ENCODE assay signal across 7 mouse cellular contexts in genomic region chr11:70233016-70233415, GRCm38 (mm10). TPM values are rescaled to one million over a fixed set of nuclear protein-coding genes. Genes with fewer than 3 reads are reported as not detected.
DNase-seq lines count a peak whose midpoint lies in the region; ATAC-seq and TF ChIP-seq lines count a peak whose summit lies in the region.

No protein-coding gene starts in this region.

- no peak for TF ChIP-seq EP300 in stomach, postnatal 0 days (optimal IDR thresholded peaks at IDR 0.05)

- H3K27ac ChIP-seq in neural tube, embryonic 11.5 days (ENCODE audit: low read depth, low read length) = no peak overlapping the region
- no peak overlapping the region for H3K27ac ChIP-seq in forebrain, embryonic 12.5 days
- H3K27ac ChIP-seq in limb, embryonic 11.5 days (replicated peaks; ENCODE audit: low read depth, low read length) = no peak overlapping the region; the same call in 1 of the 2 replicates
- H3K27ac ChIP-seq in stomach, postnatal 0 days (replicated peaks) = 0 out of 2 replicates have a peak overlapping the region, but pooled peaks have one; percentile 41

- no peak for TF ChIP-seq CTCF in stomach, postnatal 0 days (IDR thresholded peaks at IDR 0.05; ENCODE audit: low read depth)

- H3K36me3 ChIP-seq in neural tube, embryonic 11.5 days (ENCODE audit: control insufficient read depth, insufficient read depth, low read length) = 0 out of 2 replicates have a peak, but pooled peaks cover 4% of the 10 kb centered on the region
- H3K36me3 ChIP-seq in forebrain, embryonic 12.5 days (replicated peaks) = peaks cover 20% of the 10 kb centered on the region
- peaks cover 7% of the 10 kb centered on the region; the same call in 1 of the 2 replicates for H3K36me3 ChIP-seq in limb, embryonic 11.5 days (ENCODE audit: control insufficient read depth, insufficient read depth, low read length)
- H3K36me3 ChIP-seq in stomach, postnatal 0 days (ENCODE audit: control insufficient read depth, insufficient read depth, low read length) = no peaks in the 10 kb centered on the region

- H3K4me3 ChIP-seq in neural tube, embryonic 11.5 days (ENCODE audit: low read depth, low read length) = no peak overlapping the region; the same call in 1 of the 2 replicates
- no peak overlapping the region for H3K4me3 ChIP-seq in forebrain, embryonic 12.5 days (replicated peaks)
- H3K4me3 ChIP-seq in limb, embryonic 11.5 days (ENCODE audit: low read depth, low read length) = peak overlapping the region; percentile 28; the same call in 1 of the 2 replicates
- H3K4me3 ChIP-seq in stomach, postnatal 0 days (ENCODE audit: low read depth, low read length) = peak overlapping the region; percentile 41; the same call in 1 of the 2 replicates

- peak overlapping the region; percentile 47 for H3K9ac ChIP-seq in neural tube, embryonic 11.5 days (ENCODE audit: low read length)
- peak overlapping the region; percentile 59 for H3K9ac ChIP-seq in forebrain, embryonic 12.5 days
- H3K9ac ChIP-seq in limb, embryonic 11.5 days (ENCODE audit: low read length) = peak overlapping the region; percentile 67
- H3K9ac ChIP-seq in stomach, postnatal 0 days (ENCODE audit: low read length) = peak overlapping the region; percentile 59

- peaks cover 23% of the 10 kb centered on the region for H3K27me3 ChIP-seq in neural tube, embryonic 11.5 days (ENCODE audit: control insufficient read depth, insufficient read depth, low read length)
- H3K27me3 ChIP-seq in forebrain, embryonic 12.5 days = peaks cover 36% of the 10 kb centered on the region
- H3K27me3 ChIP-seq in limb, embryonic 11.5 days (ENCODE audit: control insufficient read depth, insufficient read depth, low read length) = peaks cover 23% of the 10 kb centered on the region
- H3K27me3 ChIP-seq in stomach, postnatal 0 days (ENCODE audit: control insufficient read depth, insufficient read depth, low read length) = no peaks in the 10 kb centered on the region; the same call in 1 of the 2 replicates

- H3K9me3 ChIP-seq in neural tube, embryonic 11.5 days (ENCODE audit: control insufficient read depth, low read length) = no peaks in the 10 kb centered on the region
- H3K9me3 ChIP-seq in forebrain, embryonic 12.5 days = no peaks in the 10 kb centered on the region
- no peaks in the 10 kb centered on the region for H3K9me3 ChIP-seq in limb, embryonic 11.5 days (ENCODE audit: control insufficient read depth, low read length)
- H3K9me3 ChIP-seq in stomach, postnatal 0 days (ENCODE audit: control insufficient read depth, low read length) = no peaks in the 10 kb centered on the region

- peaks cover 7% of the 10 kb centered on the region for H3K4me1 ChIP-seq in neural tube, embryonic 11.5 days (ENCODE audit: control insufficient read depth, insufficient read depth, low read length)
- H3K4me1 ChIP-seq in forebrain, embryonic 12.5 days = peaks cover 47% of the 10 kb centered on the region
- H3K4me1 ChIP-seq in limb, embryonic 11.5 days (ENCODE audit: control insufficient read depth, insufficient read depth, low read length) = peaks cover 23% of the 10 kb centered on the region
- H3K4me1 ChIP-seq in stomach, postnatal 0 days (replicated peaks; ENCODE audit: control insufficient read depth, insufficient read depth) = no peaks in the 10 kb centered on the region

- H3K4me2 ChIP-seq in neural tube, embryonic 11.5 days (ENCODE audit: low read depth) = peak overlapping the region; percentile 40
- H3K4me2 ChIP-seq in forebrain, embryonic 12.5 days = peak overlapping the region; percentile 55
- peak overlapping the region; percentile 61 for H3K4me2 ChIP-seq in limb, embryonic 11.5 days (ENCODE audit: low read depth, severe bottlenecking)
- peak overlapping the region; percentile 55 for H3K4me2 ChIP-seq in stomach, postnatal 0 days (replicated peaks; ENCODE audit: low read depth)

- ATAC-seq in neural tube, embryonic 11.5 days (ENCODE audit: insufficient read depth, low FRiP score, low TSS enrichment) = no peak
- ATAC-seq in forebrain, embryonic 12.5 days (ENCODE audit: low FRiP score) = no peak
- ATAC-seq in limb, embryonic 11.5 days (ENCODE audit: insufficient number of reproducible peaks, low FRiP score, low TSS enrichment, low read depth) = no peak
- no peak for ATAC-seq in stomach, postnatal 0 days (ENCODE audit: low FRiP score, low TSS enrichment)
- no peak for ATAC-seq in activated CD4-positive, CD25-positive, alpha-beta regulatory T cell, adult 4 months

- DNase-seq in neural tube, embryonic 11.5 days (ENCODE audit: low spot score) = no peak
- DNase-seq in neural tube, embryonic 10.5 days (ENCODE audit: extremely low spot score, low spot score) = no peak
- no peak for DNase-seq in limb, embryonic 11.5 days (ENCODE audit: low spot score)
- DNase-seq in stomach, postnatal 0 days (ENCODE audit: low spot score) = no peak
- DNase-seq in adrenal gland, postnatal 25 days = no peak

- 45% methylated on average over 8 of the region's 8 CpGs for WGBS in neural tube, embryonic 11.5 days
- 40% methylated on average over 8 of the region's 8 CpGs for WGBS in forebrain, embryonic 12.5 days
- WGBS in limb, embryonic 11.5 days = 39% methylated on average over 8 of the region's 8 CpGs
- WGBS in stomach, postnatal 0 days = 30% methylated on average over 8 of the region's 8 CpGs

RNA-seq across cellular contexts. Expression of gene Bcl6b, which starts 3.4 kb away (rescaled TPM):
- polyA plus RNA-seq in neural tube, embryonic 11.5 days (2014; fragmentation: Nextera tagmentation; extraction: Ambion mirVana) = 6.2 and 7.4 TPM in 2 replicates
- polyA plus RNA-seq in forebrain, embryonic 12.5 days (2016; fragmentation: Nextera tagmentation; extraction: Ambion mirVana) = 5.7 and 5.9 TPM in 2 replicates
- polyA plus RNA-seq in limb, embryonic 11.5 days (2014; fragmentation: Nextera tagmentation; extraction: Ambion mirVana) = 7.3 and 7.5 TPM in 2 replicates
- polyA plus RNA-seq in stomach, postnatal 0 days (2015; fragmentation: Nextera tagmentation; extraction: Ambion mirVana) = 3.2 and 3.6 TPM in 2 replicates
- total RNA-seq in adrenal gland, postnatal 25 days (2021) = 12.2 and 20.5 TPM in 2 replicates
- polyA plus RNA-seq in activated CD4-positive, CD25-positive, alpha-beta regulatory T cell, adult 4 months (2017; shearing (Covaris generic)) = under 1 TPM; 0.23 to 0.36 TPM

RNA-seq across cellular contexts. Expression of gene 0610010K14Rik, which starts 4.7 kb away (rescaled TPM):
- polyA plus RNA-seq in neural tube, embryonic 11.5 days (2014; fragmentation: Nextera tagmentation; extraction: Ambion mirVana) = 183 and 204 TPM in 2 replicates
- polyA plus RNA-seq in forebrain, embryonic 12.5 days (2016; fragmentation: Nextera tagmentation; extraction: Ambion mirVana) = 203 and 215 TPM in 2 replicates
- 216 and 218 TPM in 2 replicates for polyA plus RNA-seq in limb, embryonic 11.5 days (2014; fragmentation: Nextera tagmentation; extraction: Ambion mirVana)
- polyA plus RNA-seq in stomach, postnatal 0 days (2015; fragmentation: Nextera tagmentation; extraction: Ambion mirVana) = 81.0 and 83.6 TPM in 2 replicates
- 45.8 and 59.1 TPM in 2 replicates for total RNA-seq in adrenal gland, postnatal 25 days (2021)
- 100 to 1,000 TPM; 124 to 159 TPM for polyA plus RNA-seq in activated CD4-positive, CD25-positive, alpha-beta regulatory T cell, adult 4 months (2017; shearing (Covaris generic))

RNA-seq across cellular contexts. Expression of gene Gm21988, which starts 6.6 kb away (rescaled TPM):
- 10.8 and 11.5 TPM in 2 replicates for polyA plus RNA-seq in neural tube, embryonic 11.5 days (2014; fragmentation: Nextera tagmentation; extraction: Ambion mirVana)
- 9.4 and 11.2 TPM in 2 replicates for polyA plus RNA-seq in forebrain, embryonic 12.5 days (2016; fragmentation: Nextera tagmentation; extraction: Ambion mirVana)
- polyA plus RNA-seq in limb, embryonic 11.5 days (2014; fragmentation: Nextera tagmentation; extraction: Ambion mirVana) = 8.2 and 10.5 TPM in 2 replicates
- polyA plus RNA-seq in stomach, postnatal 0 days (2015; fragmentation: Nextera tagmentation; extraction: Ambion mirVana) = 7.5 and 10.1 TPM in 2 replicates
- 7.1 and 7.2 TPM in 2 replicates for total RNA-seq in adrenal gland, postnatal 25 days (2021)
- polyA plus RNA-seq in activated CD4-positive, CD25-positive, alpha-beta regulatory T cell, adult 4 months (2017; shearing (Covaris generic)) = 1 to 10 TPM; 5.2 to 7.6 TPM

RNA-seq across cellular contexts. Expression of gene Rnasek, which starts 6.6 kb away (rescaled TPM):
- polyA plus RNA-seq in neural tube, embryonic 11.5 days (2014; fragmentation: Nextera tagmentation; extraction: Ambion mirVana) = 151 and 160 TPM in 2 replicates
- 151 and 152 TPM in 2 replicates for polyA plus RNA-seq in forebrain, embryonic 12.5 days (2016; fragmentation: Nextera tagmentation; extraction: Ambion mirVana)
- 94.1 and 94.6 TPM in 2 replicates for polyA plus RNA-seq in limb, embryonic 11.5 days (2014; fragmentation: Nextera tagmentation; extraction: Ambion mirVana)
- 317 and 326 TPM in 2 replicates for polyA plus RNA-seq in stomach, postnatal 0 days (2015; fragmentation: Nextera tagmentation; extraction: Ambion mirVana)
- total RNA-seq in adrenal gland, postnatal 25 days (2021) = 271 and 305 TPM in 2 replicates
- 100 to 1,000 TPM; 228 to 245 TPM for polyA plus RNA-seq in activated CD4-positive, CD25-positive, alpha-beta regulatory T cell, adult 4 months (2017; shearing (Covaris generic))

RNA-seq across cellular contexts. Expression of gene Slc16a13, which starts 12.2 kb away (rescaled TPM):
- polyA plus RNA-seq in neural tube, embryonic 11.5 days (2014; fragmentation: Nextera tagmentation; extraction: Ambion mirVana) = 14.3 and 16.9 TPM in 2 replicates
- polyA plus RNA-seq in forebrain, embryonic 12.5 days (2016; fragmentation: Nextera tagmentation; extraction: Ambion mirVana) = 14.3 and 14.4 TPM in 2 replicates
- polyA plus RNA-seq in limb, embryonic 11.5 days (2014; fragmentation: Nextera tagmentation; extraction: Ambion mirVana) = 17.0 and 17.8 TPM in 2 replicates
- 5.7 and 6.1 TPM in 2 replicates for polyA plus RNA-seq in stomach, postnatal 0 days (2015; fragmentation: Nextera tagmentation; extraction: Ambion mirVana)
- 3.7 and 4.9 TPM in 2 replicates for total RNA-seq in adrenal gland, postnatal 25 days (2021)
- 1 to 10 TPM; 2.6 to 4.1 TPM for polyA plus RNA-seq in activated CD4-positive, CD25-positive, alpha-beta regulatory T cell, adult 4 months (2017; shearing (Covaris generic))

Comparison
In these comparisons a context has a peak if more than half of its experiments do, and no peak if none do; other contexts are left out.
1. H3K4me3 ChIP-seq: peak in limb, embryonic 11.5 days (single experiment) and stomach, postnatal 0 days (single experiment); none in neural tube, embryonic 11.5 days (single experiment) and forebrain, embryonic 12.5 days (single experiment).
2. Peak in every context shown above with its lines, with median percentiles within 50 percentile points of each other: H3K4me2 ChIP-seq and H3K9ac ChIP-seq.